Mouse (Mus musculus): ENCODE data around the gene Cel. TPM values are rescaled to one million over a fixed set of nuclear protein-coding genes. Genes with fewer than 3 reads are reported as not detected.

The Cel gene
- polyA plus RNA-seq (2015; fragmentation: Nextera tagmentation; extraction: Ambion mirVana): not detected in 2 replicates

DNA sequence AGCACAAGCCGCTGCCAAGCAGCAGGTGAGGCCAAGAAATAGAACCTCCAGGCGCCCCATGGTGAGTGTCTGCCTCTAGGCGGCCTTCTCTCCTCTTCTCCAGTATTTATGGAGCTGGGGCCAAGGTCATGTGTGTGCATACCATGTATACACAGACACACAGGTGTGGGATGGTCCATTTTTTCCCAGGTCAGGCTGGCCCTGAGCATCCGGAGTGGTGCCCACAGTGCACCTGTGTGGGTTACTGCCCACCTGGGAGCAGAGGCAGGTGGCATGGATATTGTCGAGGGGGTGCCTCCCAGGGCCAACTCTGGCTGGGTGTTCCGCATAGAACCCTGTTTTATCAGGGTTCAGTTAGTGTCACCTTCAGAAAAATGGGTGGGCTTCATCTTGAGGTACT lies at the start of gene Cel:
Gene Cel, minus strand, starts transcription at position 101 of the 400 bp plus-strand sequence.

DNA sequence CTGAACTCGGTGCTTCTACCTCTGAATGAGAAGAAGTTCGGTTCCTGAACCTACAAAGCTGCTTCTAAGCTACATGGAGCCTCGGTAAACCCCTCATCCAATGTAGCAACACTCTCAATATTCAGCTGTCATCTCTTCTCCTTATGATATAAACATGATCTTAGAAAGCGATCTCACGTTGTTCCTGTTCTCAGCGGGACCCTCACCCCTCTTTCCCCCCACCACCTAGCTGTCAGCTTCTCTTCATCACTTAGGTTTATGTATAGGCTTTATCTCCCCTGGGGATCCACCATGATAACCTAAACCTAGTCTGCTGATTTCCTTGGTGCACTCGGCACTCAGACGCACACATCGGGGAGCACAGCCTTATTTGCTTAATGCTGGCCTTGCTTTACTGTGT lies 20.4 kb upstream of the Cel start, which contains the start of gene Gtf3c5:
Gene Gtf3c5, minus strand, starts transcription at position 101 of the 400 bp plus-strand sequence.

GRCm38 (mm10) chr2:28512798-28513401 lies 50.3 kb downstream of the Cel start, which contains the start of gene Ralgds:
Gene Ralgds (plus strand): TSS chr2:28513125.

DNA sequence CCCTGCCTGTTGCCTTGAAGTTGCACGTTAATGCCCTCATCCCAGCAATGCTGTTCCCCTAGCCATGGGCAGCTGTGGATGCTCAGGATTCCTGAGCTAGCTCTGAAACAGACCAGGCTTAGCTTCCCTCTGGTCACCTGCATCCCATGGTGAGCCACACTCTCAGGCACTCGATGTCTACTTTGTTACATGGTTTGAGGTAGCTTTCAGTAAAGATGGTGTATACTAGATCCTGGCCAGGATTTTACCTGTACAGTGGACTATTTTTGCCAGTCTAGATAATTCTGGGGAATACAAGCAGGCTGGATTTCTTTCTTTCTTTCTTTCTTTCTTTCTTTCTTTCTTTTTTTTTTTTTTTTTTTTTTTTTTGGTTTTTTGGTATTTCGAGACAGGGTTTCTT lies 57.4 kb downstream of the Cel start, which contains the start of gene Gm10134:
Gene Gm10134, plus strand, starts transcription at position 301 of the 400 bp plus-strand sequence.

Small RNAs within 50 kb of the gene (microRNA-seq; reads per million reads assigned to microRNA genes)
- not detected for gene Gm22824

Other genes with a start within 250 kb of the Cel start
- 10.5 and 11.6 TPM in 2 replicates for gene Ppp1r26, start 116.6 kb downstream of the Cel start, polyA plus RNA-seq (2015; fragmentation: Nextera tagmentation; extraction: Ambion mirVana)
- gene 1700007K13Rik, start 97.1 kb downstream of the Cel start, polyA plus RNA-seq (2015; fragmentation: Nextera tagmentation; extraction: Ambion mirVana): 11.3 and 11.5 TPM in 2 replicates
- gene Mrps2, start 95.3 kb downstream of the Cel start, polyA plus RNA-seq (2015; fragmentation: Nextera tagmentation; extraction: Ambion mirVana): 42.0 and 43.1 TPM in 2 replicates
- gene Gbgt1, start 66.5 kb downstream of the Cel start, polyA plus RNA-seq (2015; fragmentation: Nextera tagmentation; extraction: Ambion mirVana): 1.0 and 1.3 TPM in 2 replicates
- 3.7 and 7.2 TPM in 2 replicates for gene Gm10134, start 57.3 kb downstream of the Cel start, polyA plus RNA-seq (2015; fragmentation: Nextera tagmentation; extraction: Ambion mirVana)
- 72.3 and 75.2 TPM in 2 replicates for gene Ralgds, start 50.3 kb downstream of the Cel start, polyA plus RNA-seq (2015; fragmentation: Nextera tagmentation; extraction: Ambion mirVana)
- gene Gtf3c5, start 20.3 kb upstream of the Cel start, polyA plus RNA-seq (2015; fragmentation: Nextera tagmentation; extraction: Ambion mirVana): 25.7 and 27.6 TPM in 2 replicates
- not detected in 2 replicates for gene Gfi1b, start 58.6 kb upstream of the Cel start, polyA plus RNA-seq (2015; fragmentation: Nextera tagmentation; extraction: Ambion mirVana)
- gene Tsc1, start 77.8 kb upstream of the Cel start, polyA plus RNA-seq (2015; fragmentation: Nextera tagmentation; extraction: Ambion mirVana): 18.0 and 21.7 TPM in 2 replicates
- 0.70 and 1.8 TPM in 2 replicates for gene Spaca9, start 136.3 kb upstream of the Cel start, polyA plus RNA-seq (2015; fragmentation: Nextera tagmentation; extraction: Ambion mirVana)
- 2.2 and 3.1 TPM in 2 replicates for gene Ak8, start 136.8 kb upstream of the Cel start, polyA plus RNA-seq (2015; fragmentation: Nextera tagmentation; extraction: Ambion mirVana)